Mouse (Mus musculus) cerebellum, postnatal 10 days (tissue): ENCODE results near the gene Rbms1.

Experiments
- DNase-seq, 2 experiments: peaks; one replicate each; pipeline ENCODE4 v3.0.0; 2021; ENCODE audit warnings: mixed read lengths in 2 of 2

Gene Rbms1

GRCm38 (mm10) chr2:60706866-60707265 is 256.1 kb downstream of the Rbms1 start:
- no peak for DNase-seq

DNA sequence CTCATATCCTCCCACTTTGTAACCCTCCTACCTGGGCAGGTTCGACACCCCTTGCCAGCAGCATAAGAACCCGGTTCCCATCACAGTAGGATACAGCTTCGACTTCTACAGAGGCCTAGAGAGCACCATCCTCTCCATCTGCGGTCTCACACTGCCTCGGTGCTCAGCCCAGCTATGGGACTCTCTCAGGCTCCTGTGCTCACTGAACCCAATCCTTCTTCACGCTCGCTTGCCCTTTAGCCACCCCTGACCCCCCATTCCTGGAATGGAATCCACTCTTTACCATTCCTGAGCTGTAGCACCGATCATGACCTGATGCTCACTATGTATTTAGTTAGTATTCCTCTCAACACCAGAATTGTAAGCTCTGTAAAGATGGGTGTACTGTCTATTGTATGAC is 257.6 kb downstream of the Rbms1 start:
- DNase-seq, result no peak

DNA sequence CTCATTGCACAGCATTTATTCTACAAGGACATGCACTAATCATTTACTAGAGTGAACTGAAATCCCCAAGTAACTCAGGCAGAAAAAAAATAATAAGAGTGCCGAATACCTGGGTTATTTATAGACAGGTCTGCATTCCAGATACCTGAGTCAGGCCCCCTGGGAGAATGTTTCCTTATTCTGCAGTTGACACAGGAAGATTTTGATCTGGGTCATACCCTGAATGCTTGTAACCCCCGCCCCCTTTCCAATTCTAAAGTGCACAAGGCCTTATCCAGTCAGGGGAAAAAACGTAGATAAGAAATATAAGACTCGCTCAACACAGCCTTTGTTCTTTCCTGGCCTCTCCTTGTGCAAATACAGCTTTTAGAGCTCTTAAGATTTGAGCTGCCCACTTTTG is 259.7 kb downstream of the Rbms1 start:
- no peak for DNase-seq

- DNase-seq, result no peak
Measured at GRCm38 (mm10) chr2:60700956-60701355, 262.0 kb downstream of the Rbms1 start.
